Mouse (Mus musculus): ENCODE results near the gene Col5a2. TPM values are rescaled to one million over a fixed set of nuclear protein-coding genes. Genes with fewer than 3 reads are reported as not detected.
"Not testable (repeated sequence)": the region's sequence is repeated elsewhere in the genome, so short reads cannot be mapped to it uniquely, and the experiment has no call there.

Col5a2 gene
- total RNA-seq, 2 experiments from 2014 or later, result 0.33 TPM; not detected in 1

- ATAC-seq (ENCODE audit: poor library complexity, severe bottlenecking), result no peak
Measured at GRCm38 (mm10) chr1:45430520-45430919, 72.6 kb downstream of the Col5a2 start.

GRCm38 (mm10) chr1:45429145-45429544 is 73.9 kb downstream of the Col5a2 start:
- ATAC-seq (ENCODE audit: poor library complexity, severe bottlenecking), result not testable (repeated sequence)

- ATAC-seq (ENCODE audit: poor library complexity, severe bottlenecking), result no peak
Measured at GRCm38 (mm10) chr1:45423915-45424314, 79.2 kb downstream of the Col5a2 start.

GRCm38 (mm10) chr1:45420554-45420953 is 82.5 kb downstream of the Col5a2 start:
- no peak for ATAC-seq (ENCODE audit: poor library complexity, severe bottlenecking)

- no peak for ATAC-seq (ENCODE audit: poor library complexity, severe bottlenecking)
Measured at GRCm38 (mm10) chr1:45419858-45420257, 83.2 kb downstream of the Col5a2 start.

GRCm38 (mm10) chr1:45381866-45382265 is 121.2 kb downstream of the Col5a2 start:
- no peak for ATAC-seq (ENCODE audit: poor library complexity, severe bottlenecking)

GRCm38 (mm10) chr1:45379992-45380690 is 122.9 kb downstream of the Col5a2 start:
- ATAC-seq (ENCODE audit: poor library complexity, severe bottlenecking), result no peak

- no peak for ATAC-seq (ENCODE audit: poor library complexity, severe bottlenecking)
Measured at GRCm38 (mm10) chr1:45365427-45365826, 137.7 kb downstream of the Col5a2 start.

GRCm38 (mm10) chr1:45363274-45363673 is 139.8 kb downstream of the Col5a2 start:
- no peak for ATAC-seq (ENCODE audit: poor library complexity, severe bottlenecking)

- ATAC-seq (ENCODE audit: poor library complexity, severe bottlenecking), result no peak
Measured at GRCm38 (mm10) chr1:45359673-45360072, 143.4 kb downstream of the Col5a2 start.

- no peak for ATAC-seq (ENCODE audit: poor library complexity, severe bottlenecking)
Measured at GRCm38 (mm10) chr1:45359147-45359546, 143.9 kb downstream of the Col5a2 start.

- ATAC-seq (ENCODE audit: poor library complexity, severe bottlenecking), result no peak
Measured at GRCm38 (mm10) chr1:45358020-45358419, 145.1 kb downstream of the Col5a2 start.

GRCm38 (mm10) chr1:45355944-45356343 is 147.1 kb downstream of the Col5a2 start:
- no peak for ATAC-seq (ENCODE audit: poor library complexity, severe bottlenecking)

GRCm38 (mm10) chr1:45329149-45329548 is 173.9 kb downstream of the Col5a2 start:
- no peak for ATAC-seq (ENCODE audit: poor library complexity, severe bottlenecking)

Other genes with a start within 250 kb of the Col5a2 start
- gene Col3a1, start 191.7 kb downstream of the Col5a2 start, total RNA-seq (2015), result 0.04 and 0.55 TPM in 2 replicates
- gene Col3a1, start 191.7 kb downstream of the Col5a2 start, total RNA-seq (2017), result 0.04 and 0.07 TPM in 2 replicates